Mouse (Mus musculus): ENCODE data around the gene Nfkb1. TPM values are rescaled to one million over a fixed set of nuclear protein-coding genes. Genes with fewer than 3 reads are reported as not detected.

Gene Nfkb1
- total and polyA plus RNA-seq, 3 experiments, result 271 to 369 (median 346) TPM

DNA sequence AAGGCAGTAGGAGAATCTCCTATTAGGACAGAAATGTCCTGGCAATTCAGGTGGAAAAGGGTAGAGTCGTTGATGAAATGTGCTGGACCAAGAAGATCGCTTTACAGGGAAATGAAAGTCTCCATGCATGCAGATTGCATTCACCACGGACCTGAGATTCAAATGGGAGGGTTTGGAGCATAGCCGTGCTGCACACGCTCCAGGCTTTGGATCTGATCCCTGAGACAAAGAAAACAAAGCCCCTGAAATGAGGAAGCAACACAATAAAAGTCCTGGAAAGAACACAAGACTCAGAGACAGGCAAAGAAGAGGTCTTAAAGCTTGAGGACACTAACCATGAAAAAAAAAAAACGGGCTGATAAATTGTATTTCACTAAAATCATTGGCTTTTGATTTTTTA lies 136.2 kb downstream of the Nfkb1 start:
- Histone ChIP-seq H3K4me3 (replicated peaks in 1 of 3; ENCODE audit: low read depth in 2 of 3, low read length in 2 of 3, poor library complexity in 1 of 3) (no peak overlapping the region), H3K9me3 (replicated peaks; ENCODE audit: low read length) (peaks cover 5% of the 10 kb centered on the region), H3K36me3 (replicated peaks in 1 of 2; ENCODE audit: control insufficient read depth in 1 of 2, insufficient read depth in 1 of 2, low read length in 1 of 2) (peaks cover 16 to 73% of the 10 kb centered on the region in 2 experiments), H3K79me2 (replicated peaks; ENCODE audit: control insufficient read depth, extremely low read depth, insufficient read depth, poor library complexity, severe bottlenecking) (no peaks in the 10 kb centered on the region), H3K4me1 (ENCODE audit: control insufficient read depth in 1 of 2, insufficient read depth in 2 of 2) (no peaks in the 10 kb centered on the region), H3K27me3 (replicated peaks) (no peaks in the 10 kb centered on the region), H3K27ac (ENCODE audit: insufficient read depth, low read depth) (no peak overlapping the region), H3K4me2 (ENCODE audit: insufficient read depth, low read depth, poor library complexity, severe bottlenecking) (no peak overlapping the region), H3K9ac (ENCODE audit: insufficient read depth, low read depth) (no peak overlapping the region)
- in situ Hi-C loops (cut with MboI; ENCODE audit: low pct_ligation_motif_present, low pct_unique_long_range_greater_than_20kb, low sequenced_read_pairs), result no loop called here
- TF ChIP-seq E2F4 (IDR thresholded peaks at IDR 0.05; ENCODE audit: insufficient replicate concordance, low read depth, low read length), result no peak
- no peak for TF ChIP-seq MAFK (IDR thresholded peaks at IDR 0.05; ENCODE audit: insufficient replicate concordance, low read length)
- TF ChIP-seq KAT2A (IDR thresholded peaks at IDR 0.05; ENCODE audit: insufficient replicate concordance, low read length), result no peak
- TF ChIP-seq IRF4 (IDR thresholded peaks at IDR 0.05; ENCODE audit: low read depth, low read length), result no peak
- TF ChIP-seq POLR2A (IDR thresholded peaks at IDR 0.05; ENCODE audit: low read depth, low read length), result no peak
- no peak for TF ChIP-seq CHD2 (IDR thresholded peaks at IDR 0.05; ENCODE audit: low read length)
- no peak for TF ChIP-seq JUN (IDR thresholded peaks at IDR 0.05; ENCODE audit: insufficient read depth, low read depth, low read length)
- no peak for TF ChIP-seq TBP (conservative IDR thresholded peaks at IDR 0.05; ENCODE audit: low read depth, low read length)
- no peak for TF ChIP-seq NELFE (IDR thresholded peaks at IDR 0.05; ENCODE audit: low read depth, low read length)
- TF ChIP-seq MAZ (IDR thresholded peaks at IDR 0.05; ENCODE audit: low read depth, low read length), result no peak
- DNase-seq (ENCODE audit: extremely low read depth), result no peak
- dilution Hi-C loops (cut with MboI; ENCODE audit: extremely low pct_ligation_motif_present, extremely low pct_unique_long_range_greater_than_20kb, low sequenced_read_pairs), result no loop called here

DNA sequence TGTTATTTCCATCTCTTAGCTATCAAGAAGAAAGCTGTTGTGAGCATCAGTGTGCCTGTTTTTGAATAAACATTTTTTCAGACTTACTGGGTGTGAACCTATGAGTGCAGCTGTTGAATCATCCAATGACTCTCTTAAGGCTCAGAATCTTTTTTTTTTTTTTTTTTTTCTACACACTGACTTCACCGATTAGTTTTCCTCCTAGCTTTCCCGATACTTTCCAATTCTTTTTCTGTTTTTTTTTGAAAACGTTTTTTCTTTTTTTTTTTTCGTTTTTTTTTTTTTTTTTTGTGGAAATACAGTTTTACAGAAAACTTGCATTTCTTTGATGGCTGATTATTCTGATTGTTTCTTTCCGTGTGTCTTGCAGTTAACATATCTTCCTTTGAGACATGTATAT lies 138.5 kb downstream of the Nfkb1 start:
- no peaks in the 10 kb centered on the region for H3K27me3 ChIP-seq (replicated peaks)
- no peaks in the 10 kb centered on the region for H3K4me1 ChIP-seq (ENCODE audit: control insufficient read depth in 1 of 2, insufficient read depth in 2 of 2)
- H3K9ac ChIP-seq (ENCODE audit: insufficient read depth, low read depth), result no peak overlapping the region
- H3K9me3 ChIP-seq (replicated peaks; ENCODE audit: low read length), result peaks cover 5% of the 10 kb centered on the region
- no peak overlapping the region for H3K4me2 ChIP-seq (ENCODE audit: insufficient read depth, low read depth, poor library complexity, severe bottlenecking)
- H3K27ac ChIP-seq (ENCODE audit: insufficient read depth, low read depth), result no peak overlapping the region
- H3K79me2 ChIP-seq (replicated peaks; ENCODE audit: control insufficient read depth, extremely low read depth, insufficient read depth, poor library complexity, severe bottlenecking), result no peaks in the 10 kb centered on the region
- TF ChIP-seq ZNF384 (IDR thresholded peaks at IDR 0.05; ENCODE audit: low read depth, low read length), result peak; percentile 54
- TF ChIP-seq NRF1 (IDR thresholded peaks at IDR 0.05; ENCODE audit: low read depth, low read length), result no peak
- no peak for DNase-seq (ENCODE audit: extremely low read depth)
- in situ Hi-C loops (cut with MboI; ENCODE audit: low pct_ligation_motif_present, low pct_unique_long_range_greater_than_20kb, low sequenced_read_pairs), result no loop called here
- no peak overlapping the region for H3K4me3 ChIP-seq (replicated peaks in 1 of 3; ENCODE audit: low read depth in 2 of 3, low read length in 2 of 3, poor library complexity in 1 of 3)
- H3K36me3 ChIP-seq (replicated peaks in 1 of 2; ENCODE audit: control insufficient read depth in 1 of 2, insufficient read depth in 1 of 2, low read length in 1 of 2), result peaks cover 16 to 72% of the 10 kb centered on the region in 2 experiments
- dilution Hi-C loops (cut with MboI; ENCODE audit: extremely low pct_ligation_motif_present, extremely low pct_unique_long_range_greater_than_20kb, low sequenced_read_pairs), result no loop called here

DNA sequence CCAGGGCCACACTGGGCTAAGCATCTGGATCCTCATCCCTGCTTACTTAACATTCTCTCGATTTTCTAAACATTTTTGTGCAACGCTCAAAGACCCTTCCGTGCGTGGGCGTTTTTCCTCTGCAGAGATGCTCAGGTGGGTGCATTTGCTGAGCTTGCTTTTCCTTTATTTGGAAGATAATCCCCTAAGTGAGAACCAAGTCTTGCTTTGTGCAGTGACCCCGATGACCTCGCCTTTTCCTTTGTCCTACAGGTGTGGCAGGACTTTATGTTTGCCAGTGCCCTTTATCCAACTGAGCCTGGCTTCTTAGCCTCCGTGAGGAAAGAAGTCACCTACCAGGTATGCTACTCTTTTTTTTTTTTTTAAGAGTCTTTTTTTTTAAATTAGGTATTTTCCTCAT lies 144.0 kb downstream of the Nfkb1 start:
- no peak overlapping the region for H3K27ac ChIP-seq (ENCODE audit: insufficient read depth, low read depth)
- dilution Hi-C loops (cut with MboI; ENCODE audit: extremely low pct_ligation_motif_present, extremely low pct_unique_long_range_greater_than_20kb, low sequenced_read_pairs) (no loop called here), in situ Hi-C loops (cut with MboI; ENCODE audit: low pct_ligation_motif_present, low pct_unique_long_range_greater_than_20kb, low sequenced_read_pairs) (no loop called here)
- no peak overlapping the region for H3K9ac ChIP-seq (ENCODE audit: insufficient read depth, low read depth)
- no peaks in the 10 kb centered on the region for H3K9me3 ChIP-seq (replicated peaks; ENCODE audit: low read length)
- no peaks in the 10 kb centered on the region for H3K27me3 ChIP-seq (replicated peaks)
- H3K4me2 ChIP-seq (ENCODE audit: insufficient read depth, low read depth, poor library complexity, severe bottlenecking), result no peak overlapping the region
- no peak overlapping the region for H3K4me3 ChIP-seq (replicated peaks in 1 of 3; ENCODE audit: low read depth in 2 of 3, low read length in 2 of 3, poor library complexity in 1 of 3)
- H3K36me3 ChIP-seq (replicated peaks in 1 of 2; ENCODE audit: control insufficient read depth in 1 of 2, insufficient read depth in 1 of 2, low read length in 1 of 2), result peaks cover 22 to 74% of the 10 kb centered on the region in 2 experiments
- H3K4me1 ChIP-seq (ENCODE audit: control insufficient read depth in 1 of 2, insufficient read depth in 2 of 2), result no peaks in the 10 kb centered on the region
- H3K79me2 ChIP-seq (replicated peaks; ENCODE audit: control insufficient read depth, extremely low read depth, insufficient read depth, poor library complexity, severe bottlenecking), result no peaks in the 10 kb centered on the region
- TF ChIP-seq TCF12 (IDR thresholded peaks at IDR 0.05; ENCODE audit: low read depth, low read length) (no peak), HCFC1 (IDR thresholded peaks at IDR 0.05; ENCODE audit: low read depth, low read length) (no peak), ELF1 (IDR thresholded peaks at IDR 0.05; ENCODE audit: low read depth, low read length) (no peak), MAFK (IDR thresholded peaks at IDR 0.05; ENCODE audit: insufficient replicate concordance, low read length) (no peak), MAX (IDR thresholded peaks at IDR 0.05; ENCODE audit: low read length) (no peak), JUND (conservative IDR thresholded peaks at IDR 0.05; ENCODE audit: low read depth, low read length) (no peak), TBP (conservative IDR thresholded peaks at IDR 0.05; ENCODE audit: low read depth, low read length) (no peak), GABPA (IDR thresholded peaks at IDR 0.05; ENCODE audit: insufficient replicate concordance, low read depth, low read length) (no peak), MYC (IDR thresholded peaks at IDR 0.05; ENCODE audit: low read depth, low read length) (no peak), NRF1 (IDR thresholded peaks at IDR 0.05; ENCODE audit: low read depth, low read length) (no peak), SIN3A (IDR thresholded peaks at IDR 0.05; ENCODE audit: low read length) (no peak), POLR2AphosphoS2 (IDR thresholded peaks at IDR 0.05; ENCODE audit: low read depth, low read length) (no peak), E2F4 (IDR thresholded peaks at IDR 0.05; ENCODE audit: insufficient replicate concordance, low read depth, low read length) (no peak)
- no peak for DNase-seq (ENCODE audit: extremely low read depth)

All from CH12.LX (cell line).